Mouse (Mus musculus): ENCODE measurements around the gene Cdkal1. TPM values are rescaled to one million over a fixed set of nuclear protein-coding genes. Genes with fewer than 3 reads are reported as not detected.

Gene Cdkal1
- polyA plus RNA-seq, 3 experiments from 2014 or later = 29.6 to 54.2 (median 51.8) TPM

DNA sequence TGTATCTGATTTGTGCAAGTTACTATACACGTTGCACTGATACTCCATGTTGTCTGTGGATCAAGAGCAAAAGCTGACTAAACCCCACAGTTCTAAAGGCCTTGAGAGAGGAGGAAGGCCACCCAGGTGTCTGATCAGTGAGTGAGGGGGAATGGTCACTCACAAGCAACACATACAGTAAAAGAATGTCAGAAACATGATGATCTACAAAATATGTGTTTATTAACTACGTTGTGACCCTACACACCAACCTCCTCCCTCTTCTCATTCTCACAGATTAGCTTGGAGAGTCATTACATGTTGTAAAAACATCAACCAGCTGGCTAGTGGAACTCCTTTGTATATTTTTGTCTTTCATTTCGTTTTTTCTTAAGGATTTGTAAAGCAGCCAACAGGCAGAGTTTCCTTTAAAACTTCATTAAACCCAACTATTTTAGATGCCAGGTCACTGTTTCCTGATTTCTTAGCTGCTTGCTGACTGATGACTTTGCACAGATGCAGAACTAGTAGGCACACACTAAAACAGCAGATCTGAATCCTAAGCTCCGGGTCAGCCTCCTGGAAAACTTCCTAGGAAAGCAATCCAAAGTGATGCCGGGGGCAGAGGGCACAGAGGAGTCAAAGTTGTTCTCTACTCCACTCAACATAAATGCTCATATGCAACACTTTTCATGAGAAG is 157.0 kb downstream of the Cdkal1 start:
- ATAC-seq = no peak

DNA sequence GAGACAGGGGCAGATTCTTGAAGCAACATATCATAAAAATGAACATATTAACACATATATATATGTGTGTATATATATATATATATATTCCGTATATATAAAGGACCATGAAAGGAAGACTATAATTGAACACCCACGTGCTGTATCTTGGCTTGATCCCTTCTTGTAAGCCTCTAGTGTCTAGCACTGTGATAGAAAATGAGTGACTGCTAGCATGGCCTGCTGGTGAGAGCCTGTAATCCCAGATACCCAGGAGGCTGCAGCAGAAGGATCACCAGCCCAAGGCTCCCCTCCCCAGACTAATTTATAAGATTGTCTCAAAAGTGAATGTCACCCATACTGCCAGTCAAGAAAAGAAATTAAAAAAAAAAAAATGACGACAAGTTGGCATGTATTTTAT is 158.2 kb downstream of the Cdkal1 start:
- ATAC-seq = no peak

DNA sequence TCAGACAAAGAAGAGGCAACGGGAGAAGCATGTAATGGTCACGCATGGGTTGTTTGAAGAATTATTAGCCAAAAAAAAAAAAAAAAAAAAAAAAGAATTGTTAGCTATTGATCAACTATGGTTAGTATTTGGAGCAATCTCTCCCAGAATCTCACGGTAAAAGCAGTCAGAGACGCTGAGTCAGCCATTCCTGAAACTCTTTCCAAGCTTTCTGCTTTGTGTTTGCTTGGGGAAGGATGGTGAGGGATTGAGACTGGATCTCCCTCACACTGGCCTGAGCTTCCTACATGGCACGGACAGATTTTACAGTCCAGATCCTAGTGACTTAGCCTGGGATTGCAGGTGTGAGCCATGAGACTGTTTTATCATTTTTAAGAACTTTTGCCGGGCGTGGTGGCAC is 164.7 kb downstream of the Cdkal1 start:
- ATAC-seq = no peak

DNA sequence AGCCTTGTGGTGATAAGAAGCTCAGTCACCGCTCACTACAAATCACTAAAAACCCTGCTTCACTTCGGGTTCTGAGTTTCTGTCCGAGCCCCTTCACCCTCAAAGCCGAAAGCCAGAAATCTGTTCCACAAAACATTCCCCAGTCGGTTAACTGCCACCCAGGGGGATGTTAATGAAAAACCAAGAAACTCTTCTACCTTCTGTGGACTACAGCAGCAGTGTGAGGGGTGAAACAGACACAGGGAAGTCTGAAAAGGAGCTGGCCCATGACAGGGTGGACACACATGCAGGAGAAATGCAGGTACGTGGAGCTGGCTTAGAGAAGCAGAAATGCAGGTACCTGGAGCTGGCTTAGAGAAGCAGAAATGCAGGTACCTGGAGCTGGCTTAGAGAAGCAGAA is 166.6 kb downstream of the Cdkal1 start:
- no peak for ATAC-seq

DNA sequence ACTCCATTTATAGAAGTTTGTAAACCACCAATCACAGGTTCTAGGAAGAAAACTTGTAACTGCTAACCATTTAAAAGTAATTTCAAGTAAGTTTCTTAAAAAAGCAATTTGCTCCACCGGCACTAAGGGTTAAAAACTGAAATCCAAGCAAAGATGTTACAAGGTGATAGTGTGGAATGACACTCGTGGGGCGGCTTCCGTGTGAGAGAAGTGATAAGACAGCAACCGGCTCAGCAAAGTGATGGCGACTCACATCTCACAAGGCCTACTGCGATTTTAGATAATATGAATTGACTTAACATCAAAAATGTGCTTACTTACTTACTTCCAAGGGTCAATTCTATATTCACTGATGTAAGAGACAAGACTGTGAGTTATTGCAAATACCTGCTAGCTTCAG is 167.6 kb downstream of the Cdkal1 start:
- no peak for ATAC-seq

DNA sequence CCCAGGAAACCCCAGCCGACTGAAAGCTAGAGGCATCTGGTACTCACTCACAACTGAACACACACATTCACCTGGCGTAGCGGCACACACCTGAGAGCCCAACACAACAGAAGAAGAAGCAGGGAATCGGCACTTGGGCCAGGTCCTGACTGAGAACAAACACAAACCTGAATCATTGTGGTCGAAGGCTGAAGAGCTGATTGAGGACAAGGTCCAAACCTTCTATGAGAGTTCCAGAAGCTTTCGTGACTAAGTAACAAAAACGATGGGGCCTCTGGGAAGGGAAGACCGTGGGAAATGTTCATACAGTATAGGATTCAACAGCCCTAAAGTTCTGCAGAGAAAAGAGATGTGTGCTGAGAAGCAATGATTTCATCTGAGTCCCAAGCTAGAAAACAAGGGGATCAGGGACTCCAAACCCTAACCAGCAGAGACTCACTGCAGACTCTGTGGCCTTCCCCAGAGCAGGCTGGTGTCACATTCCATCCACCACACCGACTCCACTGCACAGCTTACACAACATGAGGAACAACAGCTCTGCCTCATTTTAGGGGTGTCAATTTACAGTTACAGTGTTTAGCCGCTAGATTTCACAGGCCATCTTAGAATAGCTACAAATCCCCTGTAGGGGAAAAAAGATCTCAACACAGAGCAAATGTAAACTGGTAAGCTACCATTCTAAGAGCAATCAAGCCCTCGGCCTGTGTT is 175.8 kb downstream of the Cdkal1 start:
- no peak for ATAC-seq

DNA sequence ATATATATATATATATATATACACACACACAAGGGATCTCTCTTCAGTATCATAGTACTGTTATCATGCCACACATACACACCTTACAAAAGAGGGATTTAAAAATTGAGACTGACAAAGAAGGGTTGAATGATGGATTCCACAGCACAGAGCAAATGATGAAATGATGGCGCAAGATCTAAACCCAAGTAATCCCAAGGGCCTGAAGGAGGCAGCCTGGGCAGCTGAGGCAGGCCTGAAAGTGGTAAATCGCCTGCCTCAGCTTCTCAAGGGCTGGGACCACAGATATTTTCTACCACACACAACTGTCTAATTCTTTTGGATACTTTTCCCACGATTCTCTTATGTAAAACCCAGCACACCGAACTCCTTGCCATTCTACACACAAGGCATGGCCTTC is 177.9 kb downstream of the Cdkal1 start:
- no peak for ATAC-seq

DNA sequence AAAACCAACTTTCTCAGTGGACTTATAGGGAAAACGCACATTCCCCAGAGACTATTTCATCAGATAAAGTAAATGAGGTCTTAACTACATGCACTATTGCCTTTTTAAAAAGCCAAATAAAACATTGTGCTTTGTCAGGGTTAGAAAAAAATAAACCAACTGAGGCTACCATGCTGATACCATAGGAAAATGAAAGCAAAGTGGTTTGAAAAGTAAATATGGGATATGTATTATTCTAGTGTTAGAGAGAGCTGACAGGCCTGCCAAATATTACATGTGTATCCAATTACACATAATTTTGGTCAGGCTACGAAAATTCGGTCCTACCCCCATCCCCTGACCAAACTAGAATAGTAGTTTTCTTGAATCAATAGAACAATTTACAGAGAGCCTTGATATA is 184.8 kb downstream of the Cdkal1 start:
- no peak for ATAC-seq

DNA sequence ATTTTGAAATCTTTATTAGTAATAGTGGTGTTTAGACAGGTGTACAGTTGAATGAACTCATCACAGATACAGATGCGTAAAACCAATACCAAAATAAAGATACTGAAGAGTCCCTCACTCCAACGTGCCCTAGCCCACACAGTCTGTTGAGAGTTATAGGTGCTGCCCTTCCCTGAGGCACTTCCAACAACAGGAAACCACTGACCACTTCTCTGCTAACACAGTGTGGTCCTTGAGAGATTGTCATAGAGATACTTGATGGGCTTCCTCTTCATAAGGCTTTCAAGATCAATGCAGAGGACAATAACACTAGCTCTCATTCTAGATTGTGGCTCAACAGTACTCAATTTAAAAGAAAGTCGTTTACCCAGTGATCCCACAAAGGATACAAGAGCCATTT is 191.6 kb downstream of the Cdkal1 start:
- ATAC-seq = no peak

DNA sequence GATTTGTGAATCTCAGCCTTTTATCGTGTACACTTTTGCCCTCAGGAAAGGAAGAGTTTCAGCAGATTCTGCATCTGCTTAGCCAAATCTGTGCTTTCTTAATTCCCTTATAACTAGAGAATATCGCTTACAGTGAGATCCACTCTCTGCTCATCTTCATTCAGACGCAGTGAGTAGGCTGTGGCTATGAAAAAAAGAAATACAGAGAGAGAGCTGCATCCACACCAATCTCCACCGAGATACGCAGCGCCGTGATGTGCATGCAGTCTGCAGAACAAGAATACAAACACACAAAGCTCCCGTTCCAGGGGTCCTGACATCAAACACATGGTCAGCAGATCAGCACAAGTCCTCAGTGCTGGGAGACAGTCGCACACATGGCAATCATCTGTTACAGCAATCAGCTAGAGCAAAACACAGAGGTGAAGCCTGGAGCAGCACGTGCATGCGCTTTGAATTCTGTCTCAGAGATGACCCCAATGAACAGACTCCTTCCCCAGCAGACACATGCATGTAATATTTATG is 199.6 kb downstream of the Cdkal1 start:
- no peak for ATAC-seq

DNA sequence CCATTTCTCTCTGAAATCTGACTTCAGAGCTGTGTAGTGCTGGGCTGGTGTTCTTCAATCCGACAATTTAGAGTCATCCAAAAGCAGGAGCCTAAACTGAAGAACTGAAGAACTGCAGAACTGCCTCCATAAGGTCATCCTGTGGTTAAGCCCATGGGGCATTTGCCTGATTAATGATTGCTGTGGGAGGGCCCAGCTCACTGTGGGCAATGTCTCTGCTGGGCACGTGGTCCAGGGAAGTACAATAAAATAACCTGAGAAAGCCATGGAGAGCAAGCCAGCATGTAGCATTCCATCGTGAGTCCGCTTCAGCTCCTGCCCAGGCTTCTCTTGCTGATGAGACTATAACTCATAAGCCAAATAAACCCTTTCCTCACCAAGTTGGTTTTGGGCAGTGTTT is 202.1 kb downstream of the Cdkal1 start:
- ATAC-seq = no peak

DNA sequence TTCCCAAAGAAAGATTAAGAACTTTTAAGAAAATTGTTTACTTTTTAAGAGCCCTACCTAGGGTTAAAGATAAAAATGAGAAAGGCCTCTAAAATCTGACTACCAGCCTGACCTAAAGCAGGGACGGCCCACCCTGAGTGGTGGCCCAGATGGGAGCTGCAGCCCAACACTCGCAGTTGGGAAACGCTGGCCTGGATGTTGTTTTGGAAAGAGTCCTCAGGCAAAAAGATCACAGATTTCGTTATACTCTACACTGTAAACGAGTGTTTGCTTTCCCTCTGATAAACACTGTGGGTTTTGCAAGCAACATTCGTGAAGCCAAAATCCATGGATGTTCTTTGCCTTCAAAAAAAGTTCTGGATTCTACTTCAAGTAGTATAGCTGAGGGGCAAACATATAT is 202.7 kb downstream of the Cdkal1 start:
- no peak for ATAC-seq

DNA sequence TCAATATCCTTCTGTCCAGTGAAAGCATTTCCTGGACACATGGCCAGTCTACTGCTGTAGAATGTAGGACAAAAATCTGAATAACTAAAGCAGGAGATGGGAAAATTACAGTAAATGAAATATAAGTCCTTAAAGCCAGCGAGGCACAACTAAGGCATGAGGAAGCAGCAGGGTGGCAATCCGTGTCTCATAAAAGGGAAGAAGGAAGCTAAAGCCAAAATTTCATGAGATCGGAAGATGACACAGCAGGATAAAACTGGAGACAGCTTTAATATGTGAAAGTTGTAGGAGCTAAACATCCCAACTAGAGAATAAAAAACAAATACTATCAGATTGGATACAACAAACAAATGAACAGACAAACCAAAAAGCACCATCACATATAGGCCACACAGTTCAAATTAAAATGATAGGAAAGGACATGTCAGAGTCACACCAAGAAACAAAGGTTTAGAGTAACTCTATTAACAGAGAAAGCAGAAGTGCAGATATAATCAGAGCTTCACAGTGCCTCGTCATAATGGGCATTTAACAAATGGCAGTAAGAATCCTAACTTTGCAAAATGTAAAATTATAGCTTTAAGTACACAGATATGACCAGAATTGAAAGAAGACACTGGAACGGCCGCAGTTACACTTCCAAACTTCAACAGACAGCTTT is 204.8 kb downstream of the Cdkal1 start:
- no peak for ATAC-seq

DNA sequence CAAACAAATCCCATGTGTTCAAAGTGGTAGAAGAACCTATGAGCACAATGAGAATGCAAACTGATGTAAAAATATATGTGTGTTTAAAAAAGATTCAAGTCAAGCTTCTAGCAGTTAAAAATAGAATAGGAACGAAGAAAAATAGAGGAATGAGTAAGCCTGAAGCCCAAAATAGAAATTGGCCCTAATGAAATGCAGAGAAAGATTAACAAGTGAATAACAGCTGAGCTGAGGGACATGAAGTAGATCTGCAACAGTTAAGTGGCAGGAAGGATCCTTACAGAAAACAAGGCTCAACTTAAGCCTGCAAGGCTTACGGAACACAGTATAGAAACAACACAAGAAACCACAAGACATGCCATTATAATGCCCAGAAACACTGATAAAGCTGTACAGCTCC is 205.9 kb downstream of the Cdkal1 start:
- no peak for ATAC-seq

DNA sequence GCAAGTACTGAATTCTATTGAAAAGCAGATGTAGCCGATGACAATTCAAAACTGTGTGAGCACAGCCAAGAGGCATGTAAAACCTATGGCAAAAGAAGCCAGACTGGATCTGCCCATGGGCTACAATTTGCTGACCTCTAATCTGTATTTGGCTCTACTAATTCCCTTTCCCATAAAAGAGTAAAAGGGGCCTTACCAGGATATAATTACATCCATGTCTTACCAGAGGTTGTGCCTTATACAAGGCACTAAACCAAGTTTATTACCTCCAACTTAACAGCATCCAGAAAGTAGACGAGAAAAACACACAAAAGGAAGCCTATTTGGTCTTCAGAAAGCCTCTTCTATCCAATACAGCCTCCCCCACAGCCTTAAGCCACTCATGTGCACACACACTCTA is 213.2 kb downstream of the Cdkal1 start:
- ATAC-seq = no peak

DNA sequence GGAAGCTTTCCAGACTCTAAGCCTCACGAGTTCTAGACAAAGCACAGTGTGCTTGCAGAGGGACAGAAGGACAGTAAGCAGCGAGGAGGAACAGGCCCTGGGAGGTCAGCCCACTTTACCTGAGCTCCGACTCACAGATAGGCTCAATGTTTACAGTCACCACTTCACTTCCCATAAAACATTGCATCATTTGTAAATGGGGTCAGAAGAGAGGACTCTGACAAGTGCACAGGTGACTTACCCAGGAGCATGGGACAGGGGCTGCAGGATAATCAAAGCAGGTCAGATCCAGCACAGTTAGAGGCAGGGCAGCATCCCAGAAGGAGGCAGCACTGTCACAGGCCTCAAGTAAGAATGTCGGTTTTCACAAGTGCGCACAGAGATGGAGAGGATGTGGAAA is 214.3 kb downstream of the Cdkal1 start:
- ATAC-seq = no peak

DNA sequence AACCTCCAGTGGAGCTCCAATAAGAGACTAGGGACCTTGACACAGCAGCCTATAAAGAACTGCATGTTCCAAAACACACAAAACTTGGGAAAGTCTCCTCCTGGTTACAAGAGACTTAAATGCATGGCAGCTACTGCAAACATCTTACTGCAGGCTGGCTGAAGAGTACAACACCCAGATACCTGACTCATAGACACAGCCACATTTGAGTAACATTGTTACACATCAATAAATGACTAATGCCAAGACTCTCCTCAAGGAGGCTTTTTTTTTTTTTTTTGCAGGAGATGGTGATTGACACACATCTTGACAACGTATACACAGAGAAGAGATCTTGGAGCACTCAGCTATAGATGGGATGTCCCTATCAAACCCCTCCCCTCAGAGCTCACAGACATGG is 215.3 kb downstream of the Cdkal1 start:
- no peak for ATAC-seq

DNA sequence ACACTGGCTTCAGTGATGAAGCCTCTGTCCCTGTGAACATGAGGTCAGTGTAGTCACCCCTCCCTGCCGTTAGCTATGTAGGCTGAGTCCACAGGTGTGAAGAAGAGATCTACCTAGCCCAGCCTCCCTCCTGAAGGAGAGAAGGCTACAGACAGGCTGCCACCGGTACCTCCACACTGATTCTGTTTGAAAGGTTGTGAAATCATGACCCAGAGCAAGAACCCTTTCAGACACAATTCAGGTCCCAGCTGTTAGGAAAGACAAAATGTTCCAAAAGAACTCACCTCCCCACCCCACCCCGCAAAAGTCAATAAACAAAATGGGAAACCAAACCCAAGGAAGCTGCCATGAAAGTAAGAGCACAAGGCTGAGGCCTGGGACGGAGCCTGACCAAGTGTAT is 217.2 kb downstream of the Cdkal1 start:
- ATAC-seq = no peak

DNA sequence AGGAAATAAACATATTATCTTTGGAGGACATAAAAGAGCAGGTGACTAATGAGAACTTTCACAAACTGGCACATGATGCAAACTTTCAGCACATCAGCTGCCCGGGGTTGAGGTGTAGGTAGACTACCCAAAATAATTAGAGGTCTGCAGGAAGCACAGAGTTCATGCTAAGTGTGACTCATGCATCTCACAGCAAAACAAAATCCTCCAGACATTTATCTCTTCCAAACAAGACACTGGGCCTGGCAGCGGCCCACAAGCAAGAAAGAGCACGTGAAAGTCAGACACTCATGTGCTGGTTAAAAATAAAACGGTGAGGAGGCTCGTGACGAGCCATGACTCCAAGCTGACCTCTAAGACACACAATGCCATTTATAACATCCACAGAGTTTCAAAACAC is 217.7 kb downstream of the Cdkal1 start:
- no peak for ATAC-seq

DNA sequence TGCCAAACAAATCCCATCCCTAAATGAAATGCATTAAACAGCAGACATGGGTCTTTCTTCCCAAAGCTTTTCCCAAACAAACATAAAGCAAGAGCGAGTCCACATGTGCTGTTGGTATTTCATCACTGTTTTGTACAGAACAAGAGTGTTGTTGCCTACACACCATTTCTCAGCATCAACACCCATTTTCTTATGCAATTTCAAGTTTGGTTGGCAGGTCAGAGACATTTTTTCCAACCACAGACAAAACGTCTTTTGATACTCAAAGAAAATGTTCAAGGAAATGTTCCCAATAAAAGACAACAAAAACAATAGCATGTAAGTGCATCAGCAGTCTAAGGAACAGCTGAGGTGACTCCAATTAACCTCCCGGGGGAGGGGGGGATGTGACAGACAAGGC is 219.9 kb downstream of the Cdkal1 start:
- no peak for ATAC-seq

DNA sequence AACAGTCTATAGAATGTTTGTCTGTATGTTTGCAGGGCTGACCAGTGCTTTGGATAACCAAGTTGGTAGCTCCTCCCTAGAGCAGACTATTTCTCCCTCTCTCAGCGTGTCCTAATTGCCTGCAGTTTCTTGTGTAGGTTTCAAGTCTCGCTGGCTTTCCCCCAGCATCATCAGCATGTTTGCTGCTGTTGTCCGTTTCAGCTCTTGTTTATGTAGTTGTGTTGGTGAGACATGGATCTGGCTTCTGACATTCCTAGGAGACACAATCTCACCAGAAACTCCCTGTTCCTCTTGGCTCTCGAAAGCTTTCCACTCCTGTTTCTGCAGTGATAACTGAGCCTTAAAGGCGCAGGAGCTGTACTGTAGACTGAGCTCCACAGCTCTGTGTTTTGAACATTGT is 224.1 kb downstream of the Cdkal1 start:
- ATAC-seq = no peak

DNA sequence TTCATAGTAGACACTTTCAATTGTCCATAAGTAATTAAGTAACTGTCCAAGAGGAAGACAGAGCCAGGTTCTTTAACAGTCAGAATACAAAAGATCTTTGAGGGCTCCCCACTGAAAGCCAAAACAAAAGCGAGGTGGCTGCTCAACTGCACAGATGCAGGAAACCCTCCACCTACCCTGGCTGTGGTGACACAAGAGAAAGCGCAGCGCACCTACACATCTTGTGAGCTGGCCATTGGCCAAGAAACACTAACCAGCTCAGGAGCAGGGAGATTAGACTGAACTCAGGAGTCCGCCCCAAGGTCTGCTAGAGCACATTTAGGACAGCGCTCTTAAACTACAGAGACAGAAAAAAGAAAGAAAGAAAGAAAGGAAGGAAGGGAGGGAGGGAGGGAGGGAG is 226.9 kb downstream of the Cdkal1 start:
- peak; percentile 50 for ATAC-seq

DNA sequence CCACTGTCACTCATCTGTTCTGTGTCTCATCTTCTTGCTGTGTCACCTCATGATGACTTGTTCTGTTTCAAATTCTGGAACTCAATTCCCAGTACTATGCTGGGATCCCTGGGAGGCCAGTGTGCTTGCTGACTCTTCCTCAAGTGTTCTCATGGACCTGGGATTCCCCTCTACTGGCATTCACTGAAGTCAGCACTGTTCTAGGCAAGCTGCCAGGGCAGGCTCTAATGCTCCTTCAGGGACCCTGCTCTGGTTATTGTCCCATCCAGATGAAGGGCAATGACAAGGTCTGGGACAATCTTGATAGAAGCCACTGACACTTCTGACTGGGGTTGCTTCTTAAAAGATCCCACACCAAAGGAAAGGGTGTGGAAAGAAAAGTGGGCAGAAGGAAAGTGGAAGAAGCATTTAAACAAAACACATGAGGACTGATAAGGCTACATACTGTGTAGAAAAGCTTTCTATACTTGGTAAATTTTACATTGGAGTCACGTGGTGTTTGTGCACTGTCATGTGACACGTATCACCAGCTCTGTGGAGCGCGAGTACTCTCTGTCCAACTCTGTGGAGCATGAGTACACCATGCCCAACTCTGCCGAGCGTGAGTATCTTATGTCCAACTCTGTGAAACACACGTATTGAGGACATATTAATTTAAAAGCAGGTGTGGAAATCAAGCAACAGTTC is 227.9 kb downstream of the Cdkal1 start:
- ATAC-seq = no peak

Measured in inflammation-experienced regulatory T-cells, adult 6 months (primary cell).